ENCODE assay signal across 29 mouse cellular contexts in the genomic region with DNA sequence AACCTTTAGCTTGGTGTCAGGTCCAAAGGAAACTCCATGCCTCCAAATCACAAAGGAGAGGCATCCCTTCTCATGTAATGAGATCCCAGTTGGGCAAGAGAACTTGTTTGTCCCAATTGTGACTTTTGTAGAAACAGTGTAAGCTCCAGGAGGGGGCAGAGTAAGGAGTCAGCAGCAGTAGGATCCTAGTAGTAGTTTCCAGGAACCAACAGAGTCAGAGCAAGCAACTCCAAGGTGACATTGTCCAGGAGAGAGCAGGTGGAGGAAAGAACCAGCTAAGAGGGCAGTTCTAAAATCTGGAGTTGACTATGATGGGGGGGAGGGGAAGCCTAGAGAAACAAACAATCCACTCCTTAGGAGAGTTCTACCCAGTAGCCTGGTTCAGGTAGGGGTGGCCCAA. TPM values are rescaled to one million over a fixed set of nuclear protein-coding genes. Genes with fewer than 3 reads are reported as not detected.
DNase-seq lines count a peak whose midpoint lies in the region; ATAC-seq and TF ChIP-seq lines count a peak whose summit lies in the region.
"Had no signal": no experiment of that assay in that cellular context is flagged by ENCODE, and none has a peak within 500 bp of the region (broad histone marks: within the 10 kb centered on the region; RNA-seq: fewer than 3 reads in every experiment).

No protein-coding gene starts in this region.

- H3K36me3 ChIP-seq in liver, postnatal 0 days (replicated peaks; ENCODE audit: insufficient read depth, low read length) = no peaks in the 10 kb centered on the region
- H3K36me3 ChIP-seq in lung, postnatal 0 days (ENCODE audit: insufficient read depth, low read length) = no peaks in the 10 kb centered on the region
- H3K36me3 ChIP-seq: embryonic facial prominence, embryonic 13.5 days; embryonic facial prominence, embryonic 15.5 days; forebrain, embryonic 10.5 days; forebrain, embryonic 12.5 days had no signal

- H3K27me3 ChIP-seq in liver, postnatal 0 days (ENCODE audit: insufficient read depth, low read length) = no peaks in the 10 kb centered on the region
- no peaks in the 10 kb centered on the region for H3K27me3 ChIP-seq in lung, postnatal 0 days (replicated peaks; ENCODE audit: insufficient read depth, low read length)
- H3K27me3 ChIP-seq: CH12.LX; embryonic facial prominence, embryonic 13.5 days; embryonic facial prominence, embryonic 15.5 days; forebrain, embryonic 12.5 days had no signal

- no peak for TF ChIP-seq EP300 in liver, postnatal 0 days (IDR thresholded peaks at IDR 0.05; ENCODE audit: low read depth)
- no peak for TF ChIP-seq EP300 in lung, postnatal 0 days (IDR thresholded peaks at IDR 0.05)

- H3K27ac ChIP-seq in liver, postnatal 0 days (ENCODE audit: low read depth) = peak overlapping the region; percentile 9; the same call in 1 of the 2 replicates
- H3K27ac ChIP-seq in lung, postnatal 0 days (ENCODE audit: low read length) = no peak overlapping the region
- H3K27ac ChIP-seq: embryonic facial prominence, embryonic 13.5 days; embryonic facial prominence, embryonic 15.5 days; forebrain, embryonic 10.5 days; forebrain, embryonic 12.5 days had no signal

- intact Hi-C loops in heart, postnatal 25 days (cut with DNase I) = no loop called here

- no peaks in the 10 kb centered on the region for H3K4me1 ChIP-seq in liver, postnatal 0 days (ENCODE audit: insufficient read depth)
- H3K4me1 ChIP-seq in lung, postnatal 0 days (ENCODE audit: insufficient read depth, low read depth, low read length) = no peaks in the 10 kb centered on the region
- H3K4me1 ChIP-seq: embryonic facial prominence, embryonic 15.5 days; forebrain, embryonic 12.5 days had no signal

- peak; percentile 69 for DNase-seq in heart, adult 11 months
- DNase-seq in heart, postnatal 25 days (ENCODE audit: low spot score) = no peak
- no peak for DNase-seq in liver, postnatal 0 days
- DNase-seq in liver = no peak
- DNase-seq in ZHBTc4 (ENCODE audit: low read depth, low spot score) = peak; percentile 75
- DNase-seq in right cerebral cortex, postnatal 10 days (ENCODE audit: low spot score in 2 of 2) = no peak
- DNase-seq in lung, postnatal 0 days (ENCODE audit: low spot score) = no peak
- DNase-seq: adrenal gland, adult 2 months; adrenal gland, postnatal 10 days; adrenal gland, postnatal 25 days; B cell, adult 2 months; cerebellum, adult 11 months; cerebellum, adult 18-20 months; cerebellum, adult 8-10 months; cerebellum, adult 9-11 months; cerebellum, postnatal 14 days; cerebellum, postnatal 36 days; embryo, embryonic 11 days had no signal

- TF ChIP-seq CTCF in liver, postnatal 0 days (IDR thresholded peaks at IDR 0.05; ENCODE audit: low read depth) = no peak
- TF ChIP-seq CTCF in lung, postnatal 0 days (IDR thresholded peaks at IDR 0.05) = no peak

- no peak for ATAC-seq in liver, postnatal 0 days
- no peak for ATAC-seq in lung, postnatal 0 days
- ATAC-seq: CD4-positive, CD25-positive, alpha-beta regulatory T cell, adult 4 months; forebrain, embryonic 14.5 days; forebrain, embryonic 16.5 days had no signal

- H3K4me3 ChIP-seq in liver, postnatal 0 days (ENCODE audit: low read depth, low read length) = no peak overlapping the region
- no peak overlapping the region for H3K4me3 ChIP-seq in lung, postnatal 0 days (ENCODE audit: low read depth, low read length)
- H3K4me3 ChIP-seq: embryonic facial prominence, embryonic 13.5 days; embryonic facial prominence, embryonic 15.5 days; erythroblast, embryonic 14.5 days; forebrain, embryonic 10.5 days; forebrain, embryonic 12.5 days had no signal

- no peaks in the 10 kb centered on the region for H3K9me3 ChIP-seq in liver, postnatal 0 days (ENCODE audit: low read length)
- no peaks in the 10 kb centered on the region for H3K9me3 ChIP-seq in lung, postnatal 0 days (ENCODE audit: low read length)
- H3K9me3 ChIP-seq: embryonic facial prominence, embryonic 13.5 days; embryonic facial prominence, embryonic 15.5 days; forebrain, embryonic 10.5 days; forebrain, embryonic 12.5 days had no signal

- no peak overlapping the region for H3K4me2 ChIP-seq in liver, postnatal 0 days (ENCODE audit: low read depth, low read length)
- no peak overlapping the region for H3K4me2 ChIP-seq in lung, postnatal 0 days (replicated peaks; ENCODE audit: low read depth, low read length)
- H3K4me2 ChIP-seq: embryonic facial prominence, embryonic 13.5 days; embryonic facial prominence, embryonic 15.5 days; forebrain, embryonic 12.5 days had no signal

- no peak overlapping the region for H3K9ac ChIP-seq in liver, postnatal 0 days (replicated peaks)
- no peak overlapping the region for H3K9ac ChIP-seq in lung, postnatal 0 days (replicated peaks; ENCODE audit: low read depth)
- H3K9ac ChIP-seq: embryonic facial prominence, embryonic 13.5 days; embryonic facial prominence, embryonic 15.5 days; forebrain, embryonic 12.5 days had no signal

RNA-seq across cellular contexts. Expression of gene Gsta3, which starts 7.5 kb away (rescaled TPM):
- 10 to 100 TPM in 1 of 2 experiments, 1 to 10 TPM in 1; 6.5 to 11.0 TPM for total RNA-seq in heart, postnatal 25 days (2021)
- 143 and 187 TPM in 2 replicates for polyA plus RNA-seq in liver, postnatal 0 days (2015; fragmentation: Nextera tagmentation; extraction: Ambion mirVana)
- polyA plus RNA-seq in lung, postnatal 0 days (2015; fragmentation: Nextera tagmentation; extraction: Ambion mirVana) = 23.5 and 28.9 TPM in 2 replicates
- total RNA-seq: CH12.LX; common myeloid progenitor, adult 5-6 weeks had no signal
- polyA plus RNA-seq: embryonic facial prominence, embryonic 11.5 days had no signal

RNA-seq across cellular contexts. Expression of gene Tmem14a, which starts 29.5 kb away (rescaled TPM):
- 1 to 10 TPM; 1.8 to 2.9 TPM for total RNA-seq in heart, postnatal 25 days (2021)
- 1.7 and 1.9 TPM in 2 replicates for polyA plus RNA-seq in liver, postnatal 0 days (2015; fragmentation: Nextera tagmentation; extraction: Ambion mirVana)
- 7.9 and 9.7 TPM in 2 replicates for polyA plus RNA-seq in lung, postnatal 0 days (2015; fragmentation: Nextera tagmentation; extraction: Ambion mirVana)
- polyA plus RNA-seq: erythroblast, embryonic 14.5 days had no signal

Comparison
In these comparisons a context has a peak if more than half of its experiments do, and no peak if none do; other contexts are left out.
1. DNase-seq: peak in heart, adult 11 months (single experiment) and ZHBTc4 (single experiment); none in heart, postnatal 25 days (single experiment), liver, postnatal 0 days (single experiment), liver (single experiment), right cerebral cortex, postnatal 10 days (0 of 2) and lung, postnatal 0 days (single experiment).